Mouse (Mus musculus) forebrain, embryonic 10.5 days (tissue): ENCODE measurements at regions not wholly inside any gene's neighbourhood (a gene's known extent, or its start where the extent isn't known, plus 50 kb on each side); places are given as distances from the start of the nearest gene placed in this dataset.

Experiments used
- DNase-seq: peaks from one replicate; pipeline ENCODE4 v3.0.0-alpha.2; 2017; ENCODE audit warnings: low spot score; ENCODE audit errors: extremely low spot score
- H3K27ac ChIP-seq: fragments of 300-500 bp; sonication (generic); 2 replicates; pipeline ENCODE4 v1.5.1; 2016; ENCODE audit warnings: mild to moderate bottlenecking
- H3K27me3 ChIP-seq: fragments of 300-500 bp; sonication (generic); 2 replicates; pipeline ENCODE4 v1.6.1; 2016; ENCODE audit warnings: mild to moderate bottlenecking; ENCODE audit not compliant: poor library complexity, severe bottlenecking
- H3K36me3 ChIP-seq: fragments of 300-500 bp; sonication (generic); replicated peaks from 2 replicates; pipeline ENCODE4 v1.6.1; 2016; ENCODE audit warnings: mild to moderate bottlenecking, moderate library complexity
- H3K4me1 ChIP-seq: fragments of 300-500 bp; sonication (generic); 2 replicates; pipeline ENCODE4 v1.6.1; 2016
- H3K4me3 ChIP-seq: fragments of 300-500 bp; sonication (generic); 2 replicates; pipeline ENCODE4 v1.5.1; 2016; ENCODE audit warnings: mild to moderate bottlenecking, moderate library complexity
- H3K9me3 ChIP-seq: fragments of 300-500 bp; sonication (generic); 2 replicates; pipeline ENCODE4 v1.6.1; 2016; ENCODE audit warnings: mild to moderate bottlenecking, moderate library complexity
- WGBS: fragments of 180-500 bp; shearing (Covaris S2); methylation state at CpG from one replicate; pipeline ENCODE4 v1.1.7; 2016; 5-methylcytosine and 5-hydroxymethylcytosine counted together

DNA sequence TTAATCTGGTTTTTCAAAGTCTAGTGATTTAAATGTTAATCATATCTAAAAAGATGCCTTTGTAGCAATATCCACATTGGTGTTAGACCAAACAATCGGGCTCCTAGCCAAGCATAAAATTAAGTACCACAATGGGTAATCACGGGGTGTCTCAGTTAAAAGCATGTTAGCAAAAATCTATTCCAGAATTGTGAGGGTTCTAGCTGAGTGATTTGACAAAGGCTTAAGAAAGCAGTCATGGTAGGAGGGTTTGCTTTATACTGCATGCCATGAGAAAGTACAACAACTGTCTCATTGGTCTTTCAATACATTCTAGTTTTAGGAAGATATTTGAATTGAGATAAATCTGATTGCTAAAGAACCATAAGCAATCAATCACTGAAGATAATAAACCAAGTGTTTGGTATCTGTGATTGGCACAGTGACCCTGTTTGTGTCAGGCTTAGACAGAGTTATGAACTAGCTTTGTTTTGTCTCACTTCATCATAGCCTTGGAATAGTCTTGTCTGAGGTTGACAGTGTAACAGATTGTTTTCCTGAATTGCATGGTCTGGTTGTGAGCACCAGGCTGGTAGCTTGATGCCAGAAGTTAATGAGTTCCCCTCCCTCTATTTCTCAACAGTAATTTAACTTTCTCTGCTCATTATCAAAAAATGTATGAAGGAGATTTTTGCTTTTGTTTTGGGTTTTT, 186.9 kb upstream of the Sema3a start:
- H3K4me3 ChIP-seq: no peak overlapping the region
- H3K27me3 ChIP-seq: no peaks in the 10 kb centered on the region
- H3K4me1 ChIP-seq: no peaks in the 10 kb centered on the region
- 69% methylated on average over 2 of the region's 2 CpGs for WGBS
- DNase-seq: no peak
- H3K36me3 ChIP-seq: no peaks in the 10 kb centered on the region
- no peaks in the 10 kb centered on the region for H3K9me3 ChIP-seq
- no peak overlapping the region for H3K27ac ChIP-seq

DNA sequence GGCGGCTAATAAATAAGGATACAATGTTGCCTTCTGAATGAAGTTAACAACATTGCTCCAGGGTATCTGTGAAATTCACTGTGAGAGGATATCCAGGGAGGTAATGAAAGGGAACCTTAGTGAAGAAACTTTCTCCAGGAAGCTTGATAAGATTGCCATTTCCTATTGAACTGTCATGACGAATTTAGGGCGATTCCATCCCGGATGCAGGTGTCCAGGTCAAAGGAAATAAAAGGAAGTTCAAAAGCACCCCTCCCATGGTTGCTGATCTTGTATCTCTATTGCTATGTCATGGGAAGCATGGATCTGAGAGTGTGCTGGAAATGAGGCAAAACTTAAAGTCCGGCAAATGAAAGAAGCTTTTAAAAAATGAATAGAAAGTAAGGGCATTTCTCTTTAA, 180.7 kb upstream of the Sema3a start:
- Histone ChIP-seq H3K4me3 (no peak overlapping the region), H3K27ac (no peak overlapping the region), H3K9me3 (no peaks in the 10 kb centered on the region), H3K4me1 (peaks cover 2% of the 10 kb centered on the region; the same call in 1 of the 2 replicates), H3K36me3 (no peaks in the 10 kb centered on the region), H3K27me3 (no peaks in the 10 kb centered on the region)
- no peak for DNase-seq
- 82% methylated on average over 5 of the region's 5 CpGs for WGBS

DNA sequence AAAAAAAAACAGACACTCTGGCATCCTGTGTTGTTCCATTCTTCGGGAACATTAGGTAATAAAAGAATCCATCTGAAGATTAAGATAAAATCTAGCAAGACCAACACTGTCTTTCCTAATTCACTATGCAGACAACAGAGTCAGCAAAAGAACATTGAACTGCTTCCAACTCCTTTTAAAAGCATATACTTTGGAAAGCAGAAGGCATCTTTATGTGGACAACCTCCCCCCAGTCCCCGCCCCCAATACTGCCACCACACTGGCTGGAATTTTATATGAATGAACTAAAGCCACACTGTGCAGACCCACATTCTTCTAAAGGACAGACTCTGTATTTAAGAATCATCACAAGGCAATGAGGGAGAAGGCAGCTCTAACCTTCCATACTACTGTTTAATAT, 176.7 kb upstream of the Sema3a start:
- Histone ChIP-seq H3K9me3 (no peaks in the 10 kb centered on the region), H3K27me3 (no peaks in the 10 kb centered on the region), H3K27ac (no peak overlapping the region), H3K4me1 (peaks cover 2% of the 10 kb centered on the region; the same call in 1 of the 2 replicates), H3K36me3 (no peaks in the 10 kb centered on the region), H3K4me3 (no peak overlapping the region)
- DNase-seq: no peak
- 88% methylated on average over 2 of the region's 2 CpGs for WGBS

DNA sequence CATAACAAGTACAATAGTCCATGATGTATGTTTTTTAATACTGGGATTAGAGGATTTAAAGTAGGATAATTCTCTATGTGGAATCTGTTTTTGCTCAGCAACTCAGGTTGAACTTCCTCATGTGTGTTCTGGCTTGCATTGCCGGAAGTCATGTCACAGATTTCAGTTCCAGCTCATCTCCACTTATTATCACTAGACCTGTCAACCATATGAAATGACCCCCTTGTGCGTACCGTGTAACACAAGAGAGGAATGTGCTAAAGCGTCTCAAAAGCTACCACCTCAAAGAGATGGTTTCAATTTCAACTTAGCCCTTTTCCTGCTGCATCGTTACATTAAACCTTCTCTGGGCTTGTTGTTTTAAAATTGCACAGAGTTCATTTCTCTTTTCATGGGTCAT, 154.2 kb upstream of the Sema3a start:
- WGBS: 58% methylated on average over 5 of the region's 5 CpGs
- H3K27me3 ChIP-seq: no peaks in the 10 kb centered on the region
- H3K4me3 ChIP-seq: no peak overlapping the region
- H3K27ac ChIP-seq: no peak overlapping the region
- H3K36me3 ChIP-seq: no peaks in the 10 kb centered on the region
- peaks cover 8% of the 10 kb centered on the region; the same call in 1 of the 2 replicates for H3K4me1 ChIP-seq
- DNase-seq: no peak
- H3K9me3 ChIP-seq: no peaks in the 10 kb centered on the region

DNA sequence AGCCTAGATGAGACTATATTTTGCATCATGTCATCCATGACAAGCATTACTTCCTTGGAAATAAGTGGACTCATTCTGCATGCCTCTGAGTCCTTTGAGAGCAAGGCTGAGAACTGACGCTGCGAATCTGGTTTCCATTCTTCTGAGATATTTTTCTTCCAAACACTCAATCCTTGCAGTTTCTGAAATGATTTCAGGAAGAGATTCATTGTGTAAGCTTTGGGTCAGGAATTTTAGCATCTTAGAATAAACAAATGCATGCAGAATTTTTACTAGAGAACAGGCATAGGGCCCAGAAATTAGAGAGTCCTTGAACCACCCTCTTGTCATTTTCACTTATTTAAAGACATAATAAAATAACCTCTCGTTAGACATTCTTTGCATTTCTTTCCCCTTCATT, 151.5 kb upstream of the Sema3a start:
- no peaks in the 10 kb centered on the region for H3K27me3 ChIP-seq
- no peaks in the 10 kb centered on the region for H3K36me3 ChIP-seq
- H3K4me1 ChIP-seq: peaks cover 8% of the 10 kb centered on the region; the same call in 1 of the 2 replicates
- H3K4me3 ChIP-seq: no peak overlapping the region
- 79% methylated on average over 3 of the region's 3 CpGs for WGBS
- no peak overlapping the region for H3K27ac ChIP-seq
- DNase-seq: no peak
- no peaks in the 10 kb centered on the region for H3K9me3 ChIP-seq

DNA sequence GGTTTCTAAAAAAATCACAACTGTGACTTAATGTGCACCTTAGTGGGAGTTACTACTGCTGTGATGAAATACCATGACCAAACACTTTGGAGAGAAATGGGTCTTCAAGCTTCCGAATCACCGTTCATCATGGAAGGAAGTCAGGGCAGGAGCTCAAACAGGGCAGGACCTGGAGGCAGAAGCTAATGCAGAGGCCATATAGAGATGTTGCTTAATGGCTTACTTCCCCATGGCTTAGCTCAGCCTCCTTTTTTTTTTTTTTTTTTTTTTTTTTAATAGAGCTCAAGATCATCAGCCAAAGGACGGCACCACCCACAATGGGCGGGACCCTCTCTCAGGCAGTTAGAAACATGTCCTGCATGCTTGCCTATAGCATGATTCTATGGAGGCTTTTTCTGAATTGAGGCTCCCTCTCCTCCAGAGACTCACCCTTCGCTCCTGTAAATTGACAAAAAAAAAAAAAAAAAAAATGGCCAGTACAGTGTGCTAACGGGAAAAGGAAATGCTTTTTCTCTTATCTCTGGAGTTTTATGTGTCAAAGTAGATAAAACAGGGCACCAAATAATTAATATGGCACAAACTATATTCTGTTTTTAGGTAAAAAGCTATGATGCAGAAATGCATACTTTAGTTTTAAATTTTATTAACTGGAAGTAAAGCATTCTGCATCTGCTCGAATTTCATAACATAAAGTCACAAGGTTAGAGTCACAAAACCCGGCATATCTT, 149.0 kb upstream of the Sema3a start:
- no peaks in the 10 kb centered on the region for H3K27me3 ChIP-seq
- H3K27ac ChIP-seq: no peak overlapping the region
- H3K36me3 ChIP-seq: no peaks in the 10 kb centered on the region
- no peak overlapping the region for H3K4me3 ChIP-seq
- peaks cover 4% of the 10 kb centered on the region; the same call in 1 of the 2 replicates for H3K4me1 ChIP-seq
- no peaks in the 10 kb centered on the region for H3K9me3 ChIP-seq
- no peak for DNase-seq
- WGBS: 85% methylated on average over 8 of the region's 8 CpGs

DNA sequence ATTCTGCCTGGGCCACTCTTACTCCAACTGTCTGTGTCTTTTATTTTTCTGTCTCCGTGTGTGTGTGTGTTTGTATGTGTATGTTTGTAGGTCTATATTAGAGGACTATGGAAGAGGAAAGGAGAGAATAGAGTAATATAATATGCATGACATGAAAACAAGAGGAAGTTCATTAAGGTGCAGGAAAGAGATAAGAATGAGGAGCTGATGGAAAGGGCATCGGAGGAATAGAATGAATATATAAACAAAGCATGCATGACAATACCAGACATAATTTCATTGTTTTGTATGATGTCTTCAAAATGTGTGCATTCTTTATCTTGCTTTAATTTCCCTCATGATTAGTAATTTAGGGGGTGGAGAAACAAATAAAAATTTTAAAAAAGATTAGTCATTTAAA, 147.3 kb upstream of the Sema3a start:
- Histone ChIP-seq H3K9me3 (no peaks in the 10 kb centered on the region), H3K4me3 (no peak overlapping the region), H3K36me3 (no peaks in the 10 kb centered on the region), H3K27ac (no peak overlapping the region), H3K4me1 (no peaks in the 10 kb centered on the region), H3K27me3 (no peaks in the 10 kb centered on the region)
- DNase-seq: no peak
- 84% methylated on average over 2 of the region's 2 CpGs for WGBS

DNA sequence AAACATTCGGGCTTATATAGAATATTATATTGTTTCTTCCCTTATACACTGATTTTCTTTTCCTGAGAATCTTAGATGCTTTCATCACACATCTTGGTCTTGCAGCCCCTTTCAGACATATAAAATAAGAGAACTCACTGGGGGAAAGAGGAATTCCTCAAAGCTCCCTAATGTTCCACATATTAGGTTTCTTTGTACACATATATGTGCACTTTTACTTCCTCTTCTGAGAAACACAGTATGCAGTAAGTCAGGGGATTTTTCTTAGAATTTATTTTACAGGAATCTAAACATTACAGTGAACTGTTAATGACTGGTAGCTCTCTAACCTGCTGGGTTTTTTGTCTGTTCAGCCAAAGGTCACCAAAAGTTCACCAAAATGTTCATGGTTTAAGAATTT, 131.4 kb upstream of the Sema3a start:
- WGBS: 97% methylated on average over 1 of the region's 1 CpGs
- DNase-seq: no peak
- Histone ChIP-seq H3K27ac (no peak overlapping the region), H3K4me3 (no peak overlapping the region), H3K4me1 (no peaks in the 10 kb centered on the region; the same call in 1 of the 2 replicates), H3K9me3 (no peaks in the 10 kb centered on the region), H3K36me3 (no peaks in the 10 kb centered on the region), H3K27me3 (no peaks in the 10 kb centered on the region)

DNA sequence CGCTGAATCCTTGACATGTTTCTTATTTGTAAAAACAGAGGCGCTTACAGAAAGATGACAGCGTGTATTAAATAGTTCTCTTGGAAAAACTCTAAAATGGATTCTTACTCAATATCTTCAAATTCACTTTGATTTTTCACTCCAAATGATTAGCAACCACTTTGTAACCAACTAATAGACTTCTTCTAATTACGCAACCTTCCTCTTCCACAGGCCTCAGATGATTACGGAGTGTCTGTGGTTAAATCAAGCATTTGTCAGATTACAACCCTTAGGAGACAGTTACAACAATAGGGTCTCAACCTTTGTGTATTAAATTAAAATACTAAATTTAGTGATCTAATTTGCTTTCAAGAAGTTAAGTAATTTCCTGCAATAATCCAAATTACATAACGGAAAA, 127.8 kb upstream of the Sema3a start:
- DNase-seq: no peak
- no peaks in the 10 kb centered on the region for H3K9me3 ChIP-seq
- 92% methylated on average over 6 of the region's 6 CpGs for WGBS
- no peak overlapping the region for H3K27ac ChIP-seq
- no peak overlapping the region for H3K4me3 ChIP-seq
- H3K27me3 ChIP-seq: no peaks in the 10 kb centered on the region
- no peaks in the 10 kb centered on the region; the same call in 1 of the 2 replicates for H3K4me1 ChIP-seq
- H3K36me3 ChIP-seq: no peaks in the 10 kb centered on the region

DNA sequence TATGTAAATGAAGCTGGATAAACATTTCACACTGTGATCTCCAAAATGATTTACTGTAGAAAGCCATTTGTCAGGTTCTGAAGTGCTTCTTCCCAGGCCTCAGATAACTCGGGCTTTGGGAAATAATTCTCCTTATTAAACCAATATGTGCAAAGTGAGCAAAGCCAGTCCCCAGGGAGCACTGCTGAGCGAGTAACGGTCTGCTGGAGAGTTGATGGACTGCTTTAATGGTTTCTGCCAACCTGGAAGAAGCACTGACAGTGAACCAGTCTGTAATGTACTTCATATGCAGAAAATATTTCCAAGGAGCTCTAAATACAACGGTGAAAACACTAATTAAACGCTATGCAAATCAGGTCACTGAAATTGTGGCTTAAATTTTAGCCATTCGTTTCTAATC, 118.1 kb upstream of the Sema3a start:
- Histone ChIP-seq H3K36me3 (no peaks in the 10 kb centered on the region), H3K27me3 (no peaks in the 10 kb centered on the region), H3K4me1 (no peaks in the 10 kb centered on the region), H3K27ac (no peak overlapping the region), H3K4me3 (no peak overlapping the region), H3K9me3 (no peaks in the 10 kb centered on the region)
- WGBS: 78% methylated on average over 6 of the region's 6 CpGs
- DNase-seq: no peak

DNA sequence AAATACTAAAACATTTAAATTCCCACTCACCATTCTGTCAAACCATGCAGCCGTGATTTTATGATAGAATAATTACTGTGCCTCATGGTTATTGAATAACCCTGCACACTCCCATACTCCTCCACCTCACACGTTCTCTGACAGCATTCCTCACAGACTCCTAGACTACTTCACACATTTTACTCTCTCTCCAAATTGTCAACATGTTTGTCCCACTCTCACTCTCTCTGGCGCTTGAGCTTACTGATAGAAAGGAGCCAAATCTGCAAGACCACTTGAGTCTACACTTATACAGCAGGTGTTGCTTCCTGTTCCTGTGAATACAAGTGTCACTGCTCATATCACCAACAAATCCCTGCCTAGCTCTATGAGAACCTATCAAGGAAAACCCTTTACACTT, 102.9 kb upstream of the Sema3a start:
- Histone ChIP-seq H3K27me3 (no peaks in the 10 kb centered on the region), H3K27ac (no peak overlapping the region), H3K36me3 (no peaks in the 10 kb centered on the region), H3K4me1 (no peaks in the 10 kb centered on the region), H3K4me3 (no peak overlapping the region), H3K9me3 (no peaks in the 10 kb centered on the region)
- no peak for DNase-seq
- WGBS: 86% methylated on average over 3 of the region's 3 CpGs

DNA sequence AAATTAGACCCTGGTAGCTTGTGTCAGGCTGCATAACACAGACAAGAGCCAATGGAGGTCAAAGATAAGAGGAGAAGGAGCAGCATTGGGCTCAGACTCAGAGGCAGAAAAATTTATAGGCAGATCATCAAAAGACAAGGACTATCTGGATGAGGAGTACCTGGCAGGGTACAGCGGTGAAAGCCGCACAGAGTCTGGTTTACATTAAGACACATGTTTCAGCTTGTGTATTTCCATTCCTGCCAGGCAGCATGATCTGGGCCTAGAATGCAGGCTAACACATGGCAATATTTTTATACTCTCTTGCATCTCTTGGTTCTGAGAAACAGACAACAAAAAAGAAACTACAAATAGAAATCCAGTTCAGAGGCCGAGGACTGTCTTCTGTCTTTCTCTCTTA, 91.9 kb upstream of the Sema3a start:
- WGBS: 83% methylated on average over 3 of the region's 3 CpGs
- H3K9me3 ChIP-seq: no peaks in the 10 kb centered on the region
- H3K27me3 ChIP-seq: no peaks in the 10 kb centered on the region
- no peak overlapping the region for H3K4me3 ChIP-seq
- no peaks in the 10 kb centered on the region for H3K36me3 ChIP-seq
- H3K27ac ChIP-seq: no peak overlapping the region
- peaks cover 3% of the 10 kb centered on the region; the same call in 1 of the 2 replicates for H3K4me1 ChIP-seq
- no peak for DNase-seq

DNA sequence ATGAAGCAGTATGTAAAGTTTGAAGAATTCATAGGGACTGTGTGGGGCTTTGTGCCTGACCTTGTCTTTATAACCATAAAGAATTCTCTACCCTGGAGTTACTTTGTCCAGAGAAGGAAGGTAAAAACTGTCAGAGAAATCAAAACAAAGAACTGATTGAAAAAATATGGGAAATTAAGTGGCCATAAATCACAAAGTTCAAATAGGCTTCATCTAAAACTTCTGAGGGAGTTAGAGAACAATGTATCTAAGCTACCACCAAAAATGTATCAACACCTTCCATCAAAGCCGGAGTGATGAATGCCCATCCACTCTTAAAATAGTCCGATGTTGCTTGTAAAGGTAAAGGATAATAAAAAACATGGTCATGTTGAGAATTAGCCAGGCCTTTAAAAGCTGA, 89.1 kb upstream of the Sema3a start:
- Histone ChIP-seq H3K4me1 (peaks cover 3% of the 10 kb centered on the region; the same call in 1 of the 2 replicates), H3K27me3 (no peaks in the 10 kb centered on the region), H3K9me3 (no peaks in the 10 kb centered on the region), H3K36me3 (no peaks in the 10 kb centered on the region), H3K4me3 (no peak overlapping the region), H3K27ac (no peak overlapping the region)
- DNase-seq: no peak
- 88% methylated on average over 2 of the region's 2 CpGs for WGBS
